Mouse (Mus musculus): ENCODE measurements around the gene Mrpl48. TPM values are rescaled to one million over a fixed set of nuclear protein-coding genes. Genes with fewer than 3 reads are reported as not detected.

Gene Mrpl48
- polyA plus RNA-seq, 1 experiment from 2014 or later, result 89.2 TPM

DNA sequence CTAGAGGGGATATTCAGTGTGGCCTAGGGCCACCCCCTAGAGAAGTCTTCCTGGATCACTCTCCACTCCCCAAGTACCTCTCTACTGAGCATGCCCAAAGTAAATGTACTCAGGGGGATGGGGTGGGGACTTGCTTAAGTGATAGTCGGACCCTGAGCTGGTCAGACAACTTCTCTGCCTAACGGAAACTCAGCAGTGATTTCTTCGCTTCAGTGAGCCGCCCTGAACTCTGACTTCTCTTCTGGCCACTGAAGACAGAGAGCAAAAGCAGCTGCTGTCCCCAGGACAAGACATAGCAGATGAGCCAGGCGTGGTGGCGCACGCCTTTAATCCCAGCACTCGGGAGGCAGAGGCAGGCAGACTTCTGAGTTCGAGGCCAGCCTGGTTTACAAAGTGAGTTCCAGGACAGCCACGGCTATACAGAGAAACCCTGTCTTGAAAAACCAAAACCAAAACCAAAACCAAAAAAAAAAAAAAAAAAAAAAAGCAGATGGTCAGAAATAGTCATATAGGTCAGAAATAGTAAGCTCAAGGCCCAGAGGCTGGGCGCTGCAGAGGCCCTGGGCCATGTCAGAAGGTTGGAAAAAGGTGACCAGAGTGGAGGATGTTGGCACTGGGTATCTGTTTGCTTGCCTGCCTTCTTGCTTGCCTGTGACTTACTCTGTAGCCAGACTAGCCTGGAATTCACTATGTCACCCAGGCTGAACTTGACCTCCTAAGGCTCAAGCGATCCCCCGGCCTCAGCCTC, 103.2 kb downstream of the Mrpl48 start:
- Histone ChIP-seq H3K4me1 (ENCODE audit: control insufficient read depth, insufficient read depth, low read length) (peaks cover 11% of the 10 kb centered on the region; the same call in 1 of the 2 replicates), H3K4me2 (ENCODE audit: low read depth, low read length) (no peak overlapping the region), H3K27ac (ENCODE audit: low read length) (no peak overlapping the region), H3K9ac (ENCODE audit: low read depth, low read length) (no peak overlapping the region), H3K9me3 (ENCODE audit: control insufficient read depth, low read length) (no peaks in the 10 kb centered on the region), H3K36me3 (ENCODE audit: control insufficient read depth, insufficient read depth, low read length) (no peaks in the 10 kb centered on the region), H3K4me3 (ENCODE audit: low read length) (no peak overlapping the region), H3K27me3 (replicated peaks; ENCODE audit: control insufficient read depth, insufficient read depth, low read length) (no peaks in the 10 kb centered on the region)
- 76% methylated on average over 13 of the region's 13 CpGs for WGBS
- ATAC-seq, result no peak

DNA sequence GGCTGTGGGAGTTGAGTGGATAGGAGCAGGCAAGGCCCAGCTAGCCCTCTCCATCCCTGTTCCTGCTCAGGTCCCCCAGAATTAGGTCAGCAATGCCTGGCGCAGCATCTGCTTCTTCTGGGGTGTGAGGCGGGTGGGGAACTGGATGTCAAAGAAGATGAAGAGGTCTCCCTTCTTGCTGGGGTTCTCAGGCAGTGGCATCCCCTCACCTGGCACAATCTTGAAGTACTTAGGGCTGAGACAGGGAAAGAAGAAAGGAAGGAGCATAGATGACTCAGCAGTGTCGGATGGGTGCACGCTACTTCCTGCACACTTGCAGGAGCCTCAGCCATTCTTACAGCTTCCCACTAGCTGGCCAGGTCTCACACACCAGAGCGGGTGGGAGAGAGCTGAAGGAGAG, 105.0 kb downstream of the Mrpl48 start:
- 82% methylated on average over 5 of the region's 5 CpGs for WGBS
- no peaks in the 10 kb centered on the region for H3K9me3 ChIP-seq (ENCODE audit: control insufficient read depth, low read length)
- peaks cover 7% of the 10 kb centered on the region; the same call in 1 of the 2 replicates for H3K4me1 ChIP-seq (ENCODE audit: control insufficient read depth, insufficient read depth, low read length)
- no peak overlapping the region for H3K4me2 ChIP-seq (ENCODE audit: low read depth, low read length)
- no peak overlapping the region for H3K27ac ChIP-seq (ENCODE audit: low read length)
- no peak overlapping the region for H3K4me3 ChIP-seq (ENCODE audit: low read length)
- H3K9ac ChIP-seq (ENCODE audit: low read depth, low read length), result no peak overlapping the region
- no peak for ATAC-seq
- no peaks in the 10 kb centered on the region for H3K27me3 ChIP-seq (replicated peaks; ENCODE audit: control insufficient read depth, insufficient read depth, low read length)
- peaks cover 13% of the 10 kb centered on the region; the same call in 1 of the 2 replicates for H3K36me3 ChIP-seq (ENCODE audit: control insufficient read depth, insufficient read depth, low read length)

DNA sequence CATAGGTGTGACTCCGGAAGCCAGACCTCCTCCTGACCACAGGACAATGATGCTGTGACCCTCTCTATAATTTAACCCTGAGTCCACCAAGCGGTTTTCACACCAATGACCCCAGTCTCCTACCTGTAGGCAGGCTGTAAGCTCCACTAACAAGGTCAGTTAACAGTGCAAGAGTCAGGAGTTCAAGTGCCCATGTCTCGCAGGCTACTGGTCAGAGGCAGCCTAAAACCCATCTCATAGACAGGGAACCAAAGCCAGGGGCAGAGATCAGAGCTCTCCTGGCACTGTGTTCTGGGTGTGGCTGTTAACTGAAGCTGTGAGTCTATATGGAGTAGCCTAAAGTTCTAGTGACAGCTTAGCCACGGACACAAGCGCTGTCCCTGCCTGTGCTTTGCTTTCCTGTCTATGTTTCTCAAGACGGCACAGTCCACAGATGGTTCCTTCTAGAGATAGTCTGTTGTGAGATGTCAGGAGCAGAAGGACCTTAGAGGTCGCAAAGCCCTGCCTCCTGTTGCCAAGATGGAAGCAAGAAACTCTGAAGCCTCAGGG, 105.7 kb downstream of the Mrpl48 start:
- H3K4me2 ChIP-seq (ENCODE audit: low read depth, low read length), result no peak overlapping the region
- H3K4me3 ChIP-seq (ENCODE audit: low read length), result no peak overlapping the region
- no peaks in the 10 kb centered on the region for H3K27me3 ChIP-seq (replicated peaks; ENCODE audit: control insufficient read depth, insufficient read depth, low read length)
- H3K9ac ChIP-seq (ENCODE audit: low read depth, low read length), result no peak overlapping the region
- ATAC-seq, result 0 out of 2 replicates have a peak, but pooled peaks have one; percentile 8
- H3K36me3 ChIP-seq (ENCODE audit: control insufficient read depth, insufficient read depth, low read length), result peaks cover 16% of the 10 kb centered on the region; the same call in 1 of the 2 replicates
- 74% methylated on average over 7 of the region's 7 CpGs for WGBS
- peaks cover 7% of the 10 kb centered on the region; the same call in 1 of the 2 replicates for H3K4me1 ChIP-seq (ENCODE audit: control insufficient read depth, insufficient read depth, low read length)
- H3K27ac ChIP-seq (ENCODE audit: low read length), result no peak overlapping the region
- H3K9me3 ChIP-seq (ENCODE audit: control insufficient read depth, low read length), result no peaks in the 10 kb centered on the region

DNA sequence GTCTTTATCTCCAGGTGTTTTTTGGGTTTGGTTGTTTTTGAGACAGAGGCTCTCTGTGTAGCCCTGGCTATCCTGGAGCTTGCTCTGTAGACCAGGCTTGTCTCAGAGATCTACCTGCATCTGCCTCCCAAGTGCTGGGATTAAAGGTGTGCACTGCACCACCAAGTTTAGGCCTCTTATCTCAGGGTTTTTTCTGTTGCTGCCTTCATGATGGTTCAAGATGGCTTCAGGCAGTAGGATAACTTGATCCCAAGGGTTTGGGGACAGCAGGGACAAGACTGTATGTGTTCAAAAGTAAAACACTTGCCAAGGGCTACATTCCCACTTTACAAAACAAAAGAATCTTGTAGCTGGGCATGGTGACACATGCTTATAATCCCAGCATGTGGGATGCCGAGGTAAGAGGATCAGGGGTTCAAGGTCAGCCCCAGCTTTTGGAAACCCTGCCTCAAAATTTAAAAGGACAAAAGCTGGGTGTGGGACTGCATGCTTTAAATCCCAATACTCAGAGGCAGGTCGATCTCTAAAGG, 106.2 kb downstream of the Mrpl48 start:
- 36% methylated on average over 2 of the region's 2 CpGs for WGBS
- no peak overlapping the region for H3K4me2 ChIP-seq (ENCODE audit: low read depth, low read length)
- H3K4me1 ChIP-seq (ENCODE audit: control insufficient read depth, insufficient read depth, low read length), result peaks cover 7% of the 10 kb centered on the region; the same call in 1 of the 2 replicates
- no peak overlapping the region for H3K9ac ChIP-seq (ENCODE audit: low read depth, low read length)
- H3K36me3 ChIP-seq (ENCODE audit: control insufficient read depth, insufficient read depth, low read length), result peaks cover 18% of the 10 kb centered on the region; the same call in 1 of the 2 replicates
- H3K9me3 ChIP-seq (ENCODE audit: control insufficient read depth, low read length), result no peaks in the 10 kb centered on the region
- no peak for ATAC-seq
- no peaks in the 10 kb centered on the region for H3K27me3 ChIP-seq (replicated peaks; ENCODE audit: control insufficient read depth, insufficient read depth, low read length)
- no peak overlapping the region for H3K4me3 ChIP-seq (ENCODE audit: low read length)
- H3K27ac ChIP-seq (ENCODE audit: low read length), result no peak overlapping the region

DNA sequence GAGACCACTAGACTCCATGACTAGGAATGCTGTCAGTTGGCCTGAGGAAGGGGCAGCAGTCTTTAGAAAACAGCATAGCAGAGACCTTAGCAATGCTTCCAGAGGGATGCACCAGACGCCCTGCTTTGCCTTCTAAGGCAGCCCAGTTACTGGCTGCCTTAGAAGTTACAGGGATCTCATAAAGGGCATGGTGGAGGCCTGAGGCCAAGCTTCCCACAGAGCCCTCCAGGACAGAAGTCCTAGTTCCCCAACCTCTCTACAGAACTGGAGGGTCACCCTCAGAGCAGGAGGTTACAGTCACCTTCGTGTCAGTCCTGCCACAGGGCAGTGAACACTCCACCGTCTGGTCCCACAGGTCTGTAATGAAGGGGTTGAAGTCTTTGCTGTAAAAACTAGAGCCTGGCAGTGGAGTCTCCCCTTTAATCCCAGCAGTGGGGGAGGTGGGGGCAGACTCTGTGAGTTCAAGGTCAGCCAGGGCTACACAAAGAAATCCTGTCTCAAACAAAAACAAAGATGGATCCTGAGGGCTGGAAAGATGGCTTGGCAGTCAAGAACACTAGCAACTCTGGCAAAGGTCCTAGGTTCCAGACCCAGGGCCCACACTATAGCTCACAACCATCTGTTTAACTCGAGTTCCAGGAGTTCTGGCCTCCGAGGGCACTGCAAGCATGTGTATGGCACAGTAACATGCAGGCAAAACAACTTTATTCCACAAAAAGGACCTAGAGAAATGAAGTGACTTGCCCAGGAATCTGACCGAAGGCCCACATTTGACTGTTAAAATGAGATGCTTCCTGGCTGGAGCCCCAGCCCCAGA, 106.9 kb downstream of the Mrpl48 start:
- Histone ChIP-seq H3K9ac (ENCODE audit: low read depth, low read length) (no peak overlapping the region), H3K4me2 (ENCODE audit: low read depth, low read length) (no peak overlapping the region), H3K9me3 (ENCODE audit: control insufficient read depth, low read length) (no peaks in the 10 kb centered on the region), H3K4me1 (ENCODE audit: control insufficient read depth, insufficient read depth, low read length) (peaks cover 12% of the 10 kb centered on the region), H3K36me3 (ENCODE audit: control insufficient read depth, insufficient read depth, low read length) (peaks cover 18% of the 10 kb centered on the region; the same call in 1 of the 2 replicates), H3K4me3 (ENCODE audit: low read length) (no peak overlapping the region), H3K27ac (ENCODE audit: low read length) (no peak overlapping the region), H3K27me3 (replicated peaks; ENCODE audit: control insufficient read depth, insufficient read depth, low read length) (no peaks in the 10 kb centered on the region)
- WGBS, result 68% methylated on average over 6 of the region's 6 CpGs
- ATAC-seq, result no peak

DNA sequence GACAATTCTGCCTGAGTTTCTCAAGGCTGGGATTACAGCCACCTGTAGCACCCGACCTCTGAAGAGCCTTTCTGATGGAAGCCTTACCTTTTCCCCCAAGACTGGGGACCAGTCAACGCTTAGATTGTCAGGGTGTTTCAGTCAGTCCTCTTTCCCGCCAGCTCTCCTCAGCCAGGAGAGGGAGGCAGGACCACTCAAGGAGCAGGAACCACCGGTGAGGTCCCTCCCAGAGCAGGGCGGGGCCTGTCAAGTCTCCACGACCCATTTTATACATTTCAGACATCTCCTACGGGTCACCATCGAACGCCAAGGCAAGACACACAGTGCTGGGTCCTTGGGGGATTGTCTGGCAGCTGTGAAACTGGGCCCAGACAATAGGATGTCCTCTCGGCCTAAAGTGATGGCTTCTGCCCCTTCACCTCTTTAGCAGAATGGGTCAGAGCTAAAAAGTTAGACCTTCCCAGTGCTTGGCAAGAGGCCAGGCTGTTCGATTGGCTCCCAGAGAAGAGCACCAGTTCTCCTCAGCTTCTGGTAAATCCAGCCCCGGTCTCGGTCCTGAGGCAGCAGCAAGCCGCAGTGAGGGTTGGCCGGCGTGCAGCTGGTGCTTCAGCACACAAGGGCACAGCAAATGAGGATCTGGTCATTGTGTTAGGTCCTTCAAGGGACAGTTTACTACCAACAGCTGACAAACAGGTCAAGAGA, 107.7 kb downstream of the Mrpl48 start:
- 65% methylated on average over 16 of the region's 16 CpGs for WGBS
- Histone ChIP-seq H3K36me3 (ENCODE audit: control insufficient read depth, insufficient read depth, low read length) (peaks cover 18% of the 10 kb centered on the region; the same call in 1 of the 2 replicates), H3K27ac (ENCODE audit: low read length) (no peak overlapping the region), H3K9ac (ENCODE audit: low read depth, low read length) (no peak overlapping the region), H3K27me3 (replicated peaks; ENCODE audit: control insufficient read depth, insufficient read depth, low read length) (no peaks in the 10 kb centered on the region), H3K4me2 (ENCODE audit: low read depth, low read length) (no peak overlapping the region), H3K4me3 (ENCODE audit: low read length) (no peak overlapping the region), H3K9me3 (ENCODE audit: control insufficient read depth, low read length) (no peaks in the 10 kb centered on the region), H3K4me1 (ENCODE audit: control insufficient read depth, insufficient read depth, low read length) (peaks cover 20% of the 10 kb centered on the region)
- ATAC-seq, result no peak

DNA sequence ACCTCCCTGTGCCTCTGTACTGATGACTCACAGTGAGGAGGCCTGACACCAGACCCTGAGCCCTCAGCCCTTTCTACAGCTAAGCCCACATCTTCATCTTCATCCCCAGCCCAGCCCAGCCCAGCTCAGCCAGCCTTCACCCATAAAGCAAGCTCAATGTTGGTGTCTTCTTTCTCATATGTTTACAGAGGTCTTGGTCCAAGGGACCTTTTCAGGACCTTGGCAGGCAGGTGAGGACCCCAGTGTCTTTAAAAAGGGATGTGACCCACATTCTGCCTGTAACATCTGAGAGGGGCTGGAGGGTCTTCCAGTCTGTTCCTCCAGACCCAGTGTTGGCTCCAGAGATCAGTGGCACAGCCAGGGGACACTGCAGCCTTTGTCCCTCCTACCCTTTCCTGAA, 108.6 kb downstream of the Mrpl48 start:
- Histone ChIP-seq H3K4me1 (ENCODE audit: control insufficient read depth, insufficient read depth, low read length) (peaks cover 23% of the 10 kb centered on the region), H3K9me3 (ENCODE audit: control insufficient read depth, low read length) (no peaks in the 10 kb centered on the region), H3K27ac (ENCODE audit: low read length) (no peak overlapping the region), H3K4me2 (ENCODE audit: low read depth, low read length) (no peak overlapping the region), H3K4me3 (ENCODE audit: low read length) (no peak overlapping the region), H3K9ac (ENCODE audit: low read depth, low read length) (no peak overlapping the region), H3K27me3 (replicated peaks; ENCODE audit: control insufficient read depth, insufficient read depth, low read length) (no peaks in the 10 kb centered on the region), H3K36me3 (ENCODE audit: control insufficient read depth, insufficient read depth, low read length) (peaks cover 18% of the 10 kb centered on the region; the same call in 1 of the 2 replicates)
- no peak for ATAC-seq

DNA sequence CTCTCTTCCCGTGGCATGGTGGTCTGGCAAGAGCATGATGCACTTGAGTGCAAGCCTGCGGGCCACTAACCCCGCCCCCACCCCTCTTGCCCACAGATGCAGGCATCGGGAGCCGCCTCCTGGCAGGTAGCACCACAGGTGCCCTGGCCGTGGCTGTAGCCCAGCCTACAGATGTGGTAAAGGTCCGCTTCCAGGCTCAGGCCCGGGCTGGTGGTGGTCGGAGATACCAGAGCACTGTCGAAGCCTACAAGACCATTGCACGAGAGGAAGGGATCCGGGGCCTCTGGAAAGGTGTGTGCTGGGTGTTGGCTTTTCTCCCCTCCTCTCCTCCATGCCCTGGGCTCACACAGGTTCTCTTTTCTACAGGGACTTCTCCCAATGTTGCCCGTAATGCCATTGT, 110.1 kb downstream of the Mrpl48 start:
- no peak overlapping the region for H3K27ac ChIP-seq (ENCODE audit: low read length)
- H3K4me1 ChIP-seq (ENCODE audit: control insufficient read depth, insufficient read depth, low read length), result peaks cover 23% of the 10 kb centered on the region
- no peaks in the 10 kb centered on the region for H3K9me3 ChIP-seq (ENCODE audit: control insufficient read depth, low read length)
- H3K27me3 ChIP-seq (replicated peaks; ENCODE audit: control insufficient read depth, insufficient read depth, low read length), result no peaks in the 10 kb centered on the region
- H3K4me2 ChIP-seq (ENCODE audit: low read depth, low read length), result no peak overlapping the region
- ATAC-seq, result no peak
- no peak overlapping the region for H3K9ac ChIP-seq (ENCODE audit: low read depth, low read length)
- H3K36me3 ChIP-seq (ENCODE audit: control insufficient read depth, insufficient read depth, low read length), result peaks cover 18% of the 10 kb centered on the region; the same call in 1 of the 2 replicates
- WGBS, result 86% methylated on average over 13 of the region's 13 CpGs
- H3K4me3 ChIP-seq (ENCODE audit: low read length), result no peak overlapping the region
